ENCODE assay signal across 15 mouse cellular contexts in genomic region chr6:112829196-112829595, GRCm38 (mm10).
DNase-seq lines count a peak whose midpoint lies in the region; ATAC-seq and TF ChIP-seq lines count a peak whose summit lies in the region.
"Had no signal": no experiment of that assay in that cellular context is flagged by ENCODE, and none has a peak within 500 bp of the region (broad histone marks: within the 10 kb centered on the region; RNA-seq: fewer than 3 reads in every experiment).

No protein-coding gene starts in this region.

- no peaks in the 10 kb centered on the region for H3K27me3 ChIP-seq in forebrain, embryonic 13.5 days
- H3K27me3 ChIP-seq in forebrain, embryonic 16.5 days (replicated peaks; ENCODE audit: control insufficient read depth, insufficient read depth, low read length) = no peaks in the 10 kb centered on the region
- no peaks in the 10 kb centered on the region for H3K27me3 ChIP-seq in ES-Bruce4 (ENCODE audit: control insufficient read depth, insufficient read depth, low read length, poor library complexity, severe bottlenecking)
- no peaks in the 10 kb centered on the region for H3K27me3 ChIP-seq in hindbrain, embryonic 13.5 days
- no peaks in the 10 kb centered on the region for H3K27me3 ChIP-seq in neural tube, embryonic 15.5 days (replicated peaks)
- H3K27me3 ChIP-seq: stomach, embryonic 15.5 days had no signal

- no peak for DNase-seq in adrenal gland, postnatal 36 days
- no peak for DNase-seq in heart, adult 8-10 months (ENCODE audit: low spot score)
- DNase-seq: B cell, adult 2 months; cerebellum, adult 11-12 months; heart, postnatal 36 days; kidney, adult 2 months; kidney, postnatal 36 days had no signal

- 0 out of 2 replicates have a peak overlapping the region, but pooled peaks have one; percentile 14 for H3K27ac ChIP-seq in forebrain, embryonic 13.5 days
- H3K27ac ChIP-seq in forebrain, embryonic 16.5 days (ENCODE audit: low read length) = no peak overlapping the region
- H3K27ac ChIP-seq in ES-Bruce4 (ENCODE audit: insufficient read depth, low read length) = no peak overlapping the region
- peak overlapping the region; percentile 74 for H3K27ac ChIP-seq in hindbrain, embryonic 13.5 days
- 0 out of 2 replicates have a peak overlapping the region, but pooled peaks have one; percentile 15 for H3K27ac ChIP-seq in neural tube, embryonic 15.5 days (replicated peaks)
- H3K27ac ChIP-seq: liver, embryonic 14.5 days; stomach, embryonic 15.5 days had no signal

- no peak overlapping the region for H3K4me3 ChIP-seq in forebrain, embryonic 13.5 days
- no peak overlapping the region for H3K4me3 ChIP-seq in forebrain, embryonic 16.5 days (replicated peaks; ENCODE audit: low read length)
- H3K4me3 ChIP-seq in ES-Bruce4 (ENCODE audit: low read depth, low read length) = 0 out of 2 replicates have a peak overlapping the region, but pooled peaks have one; percentile 3
- no peak overlapping the region for H3K4me3 ChIP-seq in hindbrain, embryonic 13.5 days
- H3K4me3 ChIP-seq in neural tube, embryonic 15.5 days (replicated peaks) = no peak overlapping the region
- H3K4me3 ChIP-seq: stomach, embryonic 15.5 days had no signal

- peaks cover 34% of the 10 kb centered on the region for H3K4me1 ChIP-seq in forebrain, embryonic 13.5 days
- H3K4me1 ChIP-seq in forebrain, embryonic 16.5 days (replicated peaks; ENCODE audit: control insufficient read depth, insufficient read depth, low read length) = peaks cover 16% of the 10 kb centered on the region
- no peaks in the 10 kb centered on the region for H3K4me1 ChIP-seq in ES-Bruce4 (ENCODE audit: control insufficient read depth, insufficient read depth, low read length)
- peaks cover 52% of the 10 kb centered on the region for H3K4me1 ChIP-seq in hindbrain, embryonic 13.5 days (replicated peaks)
- H3K4me1 ChIP-seq in neural tube, embryonic 15.5 days = peaks cover 38% of the 10 kb centered on the region

- TF ChIP-seq POLR2A in ES-Bruce4 (IDR thresholded peaks at IDR 0.05; ENCODE audit: insufficient read depth, low read length) = no peak

- no peak overlapping the region for H3K9ac ChIP-seq in forebrain, embryonic 13.5 days
- no peak overlapping the region for H3K9ac ChIP-seq in forebrain, embryonic 16.5 days (replicated peaks; ENCODE audit: low read depth, low read length)
- H3K9ac ChIP-seq in ES-Bruce4 (ENCODE audit: low read depth, poor library complexity, severe bottlenecking) = no peak overlapping the region
- no peak overlapping the region; the same call in 1 of the 2 replicates for H3K9ac ChIP-seq in hindbrain, embryonic 13.5 days
- H3K9ac ChIP-seq in neural tube, embryonic 15.5 days (replicated peaks) = no peak overlapping the region
- H3K9ac ChIP-seq: liver, embryonic 14.5 days; stomach, embryonic 15.5 days had no signal

- no peak for TF ChIP-seq EP300 in ES-Bruce4 (IDR thresholded peaks at IDR 0.05; ENCODE audit: insufficient read depth, low read depth, low read length)

- 75% methylated on average over 12 of the region's 12 CpGs for WGBS in forebrain, embryonic 13.5 days
- WGBS in forebrain, embryonic 16.5 days = 73% methylated on average over 12 of the region's 12 CpGs
- WGBS in hindbrain, embryonic 13.5 days = 62% methylated on average over 12 of the region's 12 CpGs
- WGBS in neural tube, embryonic 15.5 days = 58% methylated on average over 12 of the region's 12 CpGs

- TF ChIP-seq CTCF in ES-Bruce4 (IDR thresholded peaks at IDR 0.05; ENCODE audit: low read depth, low read length) = no peak

- H3K9me3 ChIP-seq in forebrain, embryonic 13.5 days (replicated peaks) = no peaks in the 10 kb centered on the region
- no peaks in the 10 kb centered on the region for H3K9me3 ChIP-seq in forebrain, embryonic 16.5 days (ENCODE audit: control insufficient read depth, low read length)
- no peaks in the 10 kb centered on the region for H3K9me3 ChIP-seq in ES-Bruce4 (replicated peaks; ENCODE audit: control insufficient read depth, insufficient read depth, low read length, poor library complexity, severe bottlenecking)
- no peaks in the 10 kb centered on the region for H3K9me3 ChIP-seq in hindbrain, embryonic 13.5 days
- H3K9me3 ChIP-seq in neural tube, embryonic 15.5 days (replicated peaks) = no peaks in the 10 kb centered on the region
- H3K9me3 ChIP-seq: stomach, embryonic 15.5 days had no signal

- ATAC-seq in forebrain, embryonic 13.5 days = no peak
- ATAC-seq in forebrain, embryonic 16.5 days = no peak
- no peak for ATAC-seq in hindbrain, embryonic 13.5 days (ENCODE audit: low FRiP score)
- ATAC-seq in neural tube, embryonic 15.5 days (ENCODE audit: low FRiP score) = no peak

- H3K36me3 ChIP-seq in forebrain, embryonic 13.5 days (ENCODE audit: poor library complexity, severe bottlenecking) = peaks cover 33% of the 10 kb centered on the region
- H3K36me3 ChIP-seq in forebrain, embryonic 16.5 days (ENCODE audit: control insufficient read depth, insufficient read depth) = no peaks in the 10 kb centered on the region
- no peaks in the 10 kb centered on the region for H3K36me3 ChIP-seq in ES-Bruce4 (ENCODE audit: control insufficient read depth, insufficient read depth, low read length, poor library complexity, severe bottlenecking)
- peaks cover 18% of the 10 kb centered on the region for H3K36me3 ChIP-seq in hindbrain, embryonic 13.5 days
- H3K36me3 ChIP-seq in neural tube, embryonic 15.5 days = 0 out of 2 replicates have a peak, but pooled peaks cover 4% of the 10 kb centered on the region
- H3K36me3 ChIP-seq: stomach, embryonic 15.5 days had no signal

- H3K4me2 ChIP-seq in forebrain, embryonic 13.5 days = no peak overlapping the region
- H3K4me2 ChIP-seq in forebrain, embryonic 16.5 days (ENCODE audit: low read length) = no peak overlapping the region
- 0 out of 2 replicates have a peak overlapping the region, but pooled peaks have one; percentile 2 for H3K4me2 ChIP-seq in hindbrain, embryonic 13.5 days
- no peak overlapping the region for H3K4me2 ChIP-seq in neural tube, embryonic 15.5 days
- H3K4me2 ChIP-seq: heart, embryonic 11.5 days; stomach, embryonic 15.5 days had no signal

Comparison
In these comparisons a context has a peak if more than half of its experiments do, and no peak if none do; other contexts are left out.
1. H3K27ac ChIP-seq: peak in forebrain, embryonic 13.5 days (single experiment), hindbrain, embryonic 13.5 days (single experiment) and neural tube, embryonic 15.5 days (single experiment); none in forebrain, embryonic 16.5 days (single experiment) and ES-Bruce4 (single experiment).